Mouse (Mus musculus) heart, postnatal 0 days (tissue): ENCODE results near the gene Gm13199. TPM values are rescaled to one million over a fixed set of nuclear protein-coding genes. Genes with fewer than 3 reads are reported as not detected.

ENCODE experiments used
- ATAC-seq: fragments of 200-750 bp; cut with Nextera tagmentation; 2 replicates; pipeline ENCODE4 v1.8.0; 2017; ENCODE audit warnings: low read depth, moderate number of reproducible peaks, moderate library complexity; ENCODE audit not compliant: insufficient read depth
- DNase-seq: peaks from one replicate; pipeline ENCODE4 v3.0.0-alpha.2; 2016; ENCODE audit warnings: low spot score
- H3K27ac ChIP-seq: fragments of 300-500 bp; sonication (generic); 2 replicates; pipeline ENCODE4 v1.5.1; 2014; ENCODE audit warnings: low read depth, mild to moderate bottlenecking
- H3K27me3 ChIP-seq: fragments of 300-500 bp; sonication (generic); 2 replicates; pipeline ENCODE4 v1.6.1; 2014; ENCODE audit warnings: low read length, mixed read lengths; ENCODE audit not compliant: control insufficient read depth, insufficient read depth
- H3K36me3 ChIP-seq: fragments of 300-500 bp; sonication (generic); replicated peaks from 2 replicates; pipeline ENCODE4 v1.6.1; 2014; ENCODE audit warnings: low read length, mixed read lengths; ENCODE audit not compliant: control insufficient read depth, insufficient read depth
- H3K4me1 ChIP-seq: fragments of 300-500 bp; sonication (generic); 2 replicates; pipeline ENCODE4 v1.6.1; 2014; ENCODE audit warnings: antibody characterized with exemption; ENCODE audit not compliant: control insufficient read depth, insufficient read depth
- H3K4me2 ChIP-seq: fragments of 300-500 bp; sonication (generic); 2 replicates; pipeline ENCODE4 v1.6.1; 2014; ENCODE audit warnings: low read depth, mild to moderate bottlenecking, low read length, moderate library complexity
- H3K4me3 ChIP-seq: fragments of 300-500 bp; sonication (generic); 2 replicates; pipeline ENCODE4 v1.5.1; 2014; ENCODE audit warnings: low read depth, low read length
- H3K9ac ChIP-seq: fragments of 300-500 bp; sonication (generic); replicated peaks from 2 replicates; pipeline ENCODE4 v1.6.1; 2014; ENCODE audit warnings: low read depth, low read length, mixed read lengths
- H3K9me3 ChIP-seq: fragments of 300-500 bp; sonication (generic); replicated peaks from 2 replicates; pipeline ENCODE4 v1.6.1; 2016; ENCODE audit warnings: low read length; ENCODE audit not compliant: control insufficient read depth
- CTCF ChIP-seq: IDR thresholded peaks from 2 replicates; pipeline ENCODE4 v1.5.1; 2016; ENCODE audit warnings: antibody characterized with exemption, control low read depth, low read depth
- EP300 ChIP-seq: IDR thresholded peaks from 2 replicates; pipeline ENCODE4 v1.6.1; 2016; ENCODE audit warnings: antibody characterized with exemption, low read depth
- WGBS: fragments of 180-500 bp; shearing (Covaris S2); extraction: QIAGEN DNeasy Blood & Tissue Kit; methylation state at CpG from one replicate; pipeline ENCODE4 v1.1.7; 2014; 5-methylcytosine and 5-hydroxymethylcytosine counted together
- polyA plus RNA-seq: library from polyadenylated mRNA; unstranded; fragments of >200 nt; fragmentation: Nextera tagmentation; extraction: Ambion mirVana; gene quantifications from 2 replicates; pipeline ENCODE4 v1.2.1, GENCODE M21; 2015
- total RNA-seq: library from RNA; depleted of rRNA; stranded (reverse); fragments of >200 nt; gene quantifications from 2 replicates; pipeline ENCODE4 v1.2.3, GENCODE M21; 2014; ENCODE audit warnings: low replicate concordance

Gene Gm13199
- total and polyA plus RNA-seq, 2 experiments from 2014 or later, result 0.16 to 7.1 TPM

- 0 out of 2 replicates have a peak, but pooled peaks cover 8% of the 10 kb centered on the region for H3K4me1 ChIP-seq
- H3K4me3 ChIP-seq, result peak overlapping the region; percentile 91
- H3K27ac ChIP-seq, result peak overlapping the region; percentile 91
- peak overlapping the region; percentile 78 for H3K9ac ChIP-seq
- H3K9me3 ChIP-seq, result no peaks in the 10 kb centered on the region
- H3K36me3 ChIP-seq, result peaks cover 27% of the 10 kb centered on the region
- no peak for DNase-seq
- peak overlapping the region; percentile 83 for H3K4me2 ChIP-seq
- peak; percentile 10; the same call in 1 of the 2 replicates for ATAC-seq
- TF ChIP-seq CTCF (no peak), EP300 (no peak)
- H3K27me3 ChIP-seq, result no peaks in the 10 kb centered on the region
- WGBS, result 3% methylated on average over 23 of the region's 23 CpGs
These were observed 18.4 kb downstream of the Gm13199 start for GRCm38 (mm10) chr2:5844181-5844872.

- peaks cover 50% of the 10 kb centered on the region for H3K36me3 ChIP-seq
- TF ChIP-seq CTCF (no peak), EP300 (no peak)
These were observed 21.9 kb downstream of the Gm13199 start for GRCm38 (mm10) chr2:5840815-5841214.

GRCm38 (mm10) chr2:5825265-5825913, 37.3 kb downstream of the Gm13199 start:
- TF ChIP-seq EP300, result no peak
- TF ChIP-seq CTCF, result no peak
- WGBS, result 91% methylated on average over 5 of the region's 5 CpGs
- no peaks in the 10 kb centered on the region for H3K9me3 ChIP-seq
- H3K9ac ChIP-seq, result no peak overlapping the region
- H3K4me1 ChIP-seq, result no peaks in the 10 kb centered on the region
- H3K27ac ChIP-seq, result no peak overlapping the region
- ATAC-seq (no peak), DNase-seq (no peak)
- no peak overlapping the region for H3K4me3 ChIP-seq
- no peaks in the 10 kb centered on the region for H3K27me3 ChIP-seq
- H3K4me2 ChIP-seq, result no peak overlapping the region
- peaks cover 36% of the 10 kb centered on the region for H3K36me3 ChIP-seq

More at GRCm38 (mm10) chr2:5840815-5841214, 21.9 kb downstream of the Gm13199 start:
- Histone ChIP-seq H3K4me2 (no peak overlapping the region), H3K27ac (no peak overlapping the region), H3K27me3 (no peaks in the 10 kb centered on the region), H3K9me3 (no peaks in the 10 kb centered on the region), H3K9ac (no peak overlapping the region), H3K4me3 (no peak overlapping the region), H3K4me1 (0 out of 2 replicates have a peak, but pooled peaks cover 2% of the 10 kb centered on the region)
- 94% methylated on average over 11 of the region's 11 CpGs for WGBS
- ATAC-seq (no peak), DNase-seq (no peak)

- WGBS, result 81% methylated on average over 5 of the region's 5 CpGs
- ATAC-seq (no peak), DNase-seq (no peak)
- Histone ChIP-seq H3K9me3 (no peaks in the 10 kb centered on the region), H3K4me2 (no peak overlapping the region), H3K36me3 (peaks cover 40% of the 10 kb centered on the region), H3K4me3 (no peak overlapping the region), H3K27me3 (no peaks in the 10 kb centered on the region), H3K27ac (no peak overlapping the region), H3K9ac (no peak overlapping the region), H3K4me1 (no peaks in the 10 kb centered on the region)
- no peak for TF ChIP-seq EP300
- no peak for TF ChIP-seq CTCF
These were observed 38.0 kb downstream of the Gm13199 start for GRCm38 (mm10) chr2:5824685-5825084.

GRCm38 (mm10) chr2:5824213-5824612, 38.5 kb downstream of the Gm13199 start:
- peak; percentile 19 for DNase-seq
- H3K36me3 ChIP-seq, result peaks cover 43% of the 10 kb centered on the region
- no peaks in the 10 kb centered on the region for H3K9me3 ChIP-seq
- WGBS, result 35% methylated on average over 1 of the region's 1 CpGs
- H3K4me3 ChIP-seq, result no peak overlapping the region
- no peak overlapping the region for H3K4me2 ChIP-seq
- no peak for ATAC-seq
- H3K27ac ChIP-seq, result no peak overlapping the region
- no peak overlapping the region for H3K9ac ChIP-seq
- TF ChIP-seq EP300 (no peak), CTCF (peak; percentile 31)
- H3K4me1 ChIP-seq, result no peaks in the 10 kb centered on the region
- H3K27me3 ChIP-seq, result no peaks in the 10 kb centered on the region
